Mouse (Mus musculus) cortical plate, adult 2 months (tissue): ENCODE measurements around the gene Mov10.

Experiments used
- CTCF ChIP-seq: fragments of 200-500 bp; IDR thresholded peaks from 2 replicates; pipeline ENCODE4 v1.5.1; 2011; ENCODE audit warnings: mild to moderate bottlenecking, control low read depth, low read length; ENCODE audit not compliant: insufficient read depth; ENCODE audit errors: extremely low read depth
- POLR2A ChIP-seq: fragments of 200-500 bp; IDR thresholded peaks from 2 replicates; pipeline ENCODE4 v1.6.1; 2011; ENCODE audit warnings: mild to moderate bottlenecking, low read length, control low read depth; ENCODE audit not compliant: insufficient read depth; ENCODE audit errors: extremely low read depth

DNA sequence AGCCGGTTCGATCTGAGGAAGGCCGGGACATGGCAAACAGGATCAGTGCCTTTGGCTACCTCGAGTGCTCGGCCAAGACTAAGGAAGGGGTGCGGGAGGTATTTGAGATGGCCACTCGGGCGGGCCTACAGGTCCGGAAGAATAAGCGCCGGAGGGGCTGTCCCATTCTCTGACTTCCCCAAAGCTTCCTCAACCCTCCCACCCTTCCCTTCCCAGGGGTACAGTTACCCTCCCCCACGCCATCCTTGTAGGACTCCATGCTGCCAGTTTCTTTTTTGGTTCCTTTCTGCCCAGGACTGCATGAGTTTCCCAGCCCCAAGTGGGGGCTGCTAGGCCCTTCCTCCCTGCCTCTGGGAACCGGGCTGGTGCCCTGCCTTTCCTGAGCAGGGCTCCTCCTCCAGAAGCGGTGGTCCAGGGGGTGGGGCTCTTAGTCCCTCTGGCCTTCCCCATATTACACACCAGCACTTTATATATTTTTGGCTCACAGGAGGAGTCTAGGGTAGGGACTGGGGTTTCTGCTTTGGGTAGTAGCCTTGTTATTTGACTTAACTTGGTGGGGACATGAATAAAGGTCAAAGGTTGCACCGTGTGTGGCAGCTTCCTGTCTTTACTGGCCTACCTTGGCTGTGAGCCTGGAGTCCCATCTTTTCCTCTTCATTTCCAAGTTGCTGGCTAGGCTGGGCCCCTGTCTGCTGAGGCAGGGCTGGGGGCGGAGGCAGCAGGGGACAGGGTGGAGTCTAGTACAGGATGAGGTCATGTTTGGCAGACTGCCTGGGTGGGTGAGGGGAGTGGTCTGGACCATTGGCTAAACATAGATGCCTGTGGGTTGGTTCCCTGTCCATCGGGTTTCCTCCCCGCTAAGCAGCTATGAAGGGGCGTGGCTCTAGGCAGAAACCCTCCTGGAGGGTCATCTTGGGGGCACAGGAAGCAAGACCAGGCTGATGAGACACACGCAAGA, 24.2 kb downstream of the Mov10 start:
- TF ChIP-seq POLR2A (no peak), CTCF (no peak)
